In the genomic region with DNA sequence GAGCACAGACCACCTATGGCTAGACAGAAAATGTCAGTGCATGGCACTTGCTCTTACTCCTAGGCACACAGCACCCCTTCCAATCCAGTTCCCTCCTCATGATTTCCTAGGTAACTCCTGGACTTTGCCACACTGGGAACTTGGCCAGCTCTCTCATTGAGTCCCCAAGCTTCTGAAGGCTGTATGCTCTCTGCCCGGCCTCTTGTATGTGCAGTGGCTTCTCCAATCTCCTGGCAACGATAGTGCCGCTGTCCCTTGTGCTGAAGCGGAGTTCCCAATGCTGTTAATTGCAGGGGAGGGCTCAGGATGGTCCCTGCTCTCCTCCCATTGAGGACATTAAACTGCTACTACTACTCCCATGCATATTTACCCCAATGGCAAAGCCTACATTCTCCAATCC, we compare ENCODE assay signal across 8 mouse cellular contexts. TPM values are rescaled to one million over a fixed set of nuclear protein-coding genes. Genes with fewer than 3 reads are reported as not detected.
DNase-seq lines count a peak whose midpoint lies in the region; ATAC-seq and TF ChIP-seq lines count a peak whose summit lies in the region.

No protein-coding gene starts in this region.

- no peak overlapping the region for H3K4me2 ChIP-seq in hindbrain, embryonic 15.5 days

- no peaks in the 10 kb centered on the region for H3K27me3 ChIP-seq in hindbrain, embryonic 15.5 days

- peak; percentile 57 for DNase-seq in adrenal gland, adult 2 months
- DNase-seq in adrenal gland, adult 8-10 months, result no peak
- peak; percentile 33 to 54 for DNase-seq in lung, adult 18-20 months
- DNase-seq in lung, adult 2 months, result no peak
- DNase-seq in urinary bladder, adult 18-20 months (ENCODE audit: low spot score in 2 of 2), result no peak
- no peak for DNase-seq in layer of hippocampus, adult 11-12 months (ENCODE audit: low spot score)

- no peak for TF ChIP-seq POLR2A in lung, adult 2 months (IDR thresholded peaks at IDR 0.05; ENCODE audit: borderline replicate concordance, extremely low read depth, low read depth, low read length)

- 0 out of 2 replicates have a peak overlapping the region, but pooled peaks have one; percentile 46 for H3K27ac ChIP-seq in hindbrain, embryonic 15.5 days (replicated peaks)

- no peak overlapping the region for H3K9ac ChIP-seq in hindbrain, embryonic 15.5 days

- no peak overlapping the region for H3K4me3 ChIP-seq in lung, adult 2 months (replicated peaks; ENCODE audit: extremely low read depth, low read depth, low read length)
- H3K4me3 ChIP-seq in hindbrain, embryonic 15.5 days, result no peak overlapping the region

- no peaks in the 10 kb centered on the region for H3K4me1 ChIP-seq in lung, adult 2 months (ENCODE audit: control insufficient read depth, insufficient read depth, low read length)
- peaks cover 27% of the 10 kb centered on the region for H3K4me1 ChIP-seq in hindbrain, embryonic 15.5 days (replicated peaks)

- 5% methylated on average over 4 of the region's 4 CpGs for WGBS in lung, adult 2 months
- 13% methylated on average over 4 of the region's 4 CpGs for WGBS in hindbrain, embryonic 15.5 days

- H3K36me3 ChIP-seq in hindbrain, embryonic 15.5 days, result peaks cover 41% of the 10 kb centered on the region

- H3K9me3 ChIP-seq in hindbrain, embryonic 15.5 days, result no peaks in the 10 kb centered on the region

- no peak for TF ChIP-seq CTCF in lung, adult 2 months (IDR thresholded peaks at IDR 0.05; ENCODE audit: insufficient read depth, low read length)

- ATAC-seq in hindbrain, embryonic 15.5 days (ENCODE audit: low FRiP score, low read depth), result no peak
- ATAC-seq in megakaryocyte progenitor cell, adult 5-6 weeks (replicated peaks; ENCODE audit: poor library complexity), result peak; percentile 21; the same call in 1 of the 2 replicates

RNA-seq across cellular contexts. Expression of gene Qtrt1, which starts 3.7 kb away (rescaled TPM):
- total RNA-seq in adrenal gland, adult 2 months (2021), result 10 to 100 TPM; 13.1 to 15.9 TPM
- 23.4 and 28.6 TPM in 2 replicates for polyA plus RNA-seq in adrenal gland, adult 2 months (2012; rRNA removed)
- 10 to 100 TPM; 18.2 to 23.4 (median 19.0) TPM for total RNA-seq in adrenal gland, adult 8-10 months (2022)
- 27.7 and 29.5 TPM in 2 replicates for polyA plus RNA-seq in lung, adult 2 months (2012; rRNA removed)
- polyA plus RNA-seq in hindbrain, embryonic 15.5 days (2015; fragmentation: Nextera tagmentation; extraction: Ambion mirVana), result 53.2 and 55.8 TPM in 2 replicates
- 34.0 and 37.9 TPM in 2 replicates for total RNA-seq in megakaryocyte progenitor cell, adult 5-6 weeks (2015)
- 16.0 and 27.9 TPM in 2 replicates for total RNA-seq in megakaryocyte progenitor cell, adult 5-6 weeks (2017)

RNA-seq across cellular contexts. Expression of gene Dnm2, which starts 16.8 kb away (rescaled TPM):
- total RNA-seq in adrenal gland, adult 2 months (2021), result 100 to 1,000 TPM in 1 of 2 experiments, 10 to 100 TPM in 1; 99.0 to 134 TPM
- 328 and 381 TPM in 2 replicates for polyA plus RNA-seq in adrenal gland, adult 2 months (2012; rRNA removed)
- 100 to 1,000 TPM; 106 to 132 (median 114) TPM for total RNA-seq in adrenal gland, adult 8-10 months (2022)
- 174 and 207 TPM in 2 replicates for polyA plus RNA-seq in lung, adult 2 months (2012; rRNA removed)
- 65.0 and 73.1 TPM in 2 replicates for polyA plus RNA-seq in hindbrain, embryonic 15.5 days (2015; fragmentation: Nextera tagmentation; extraction: Ambion mirVana)
- total RNA-seq in megakaryocyte progenitor cell, adult 5-6 weeks (2015), result 63.4 and 64.5 TPM in 2 replicates
- 87.0 and 89.9 TPM in 2 replicates for total RNA-seq in megakaryocyte progenitor cell, adult 5-6 weeks (2017)

RNA-seq across cellular contexts. Expression of gene Ilf3, which starts 40.3 kb away (rescaled TPM):
- 10 to 100 TPM; 51.0 to 60.1 TPM for total RNA-seq in adrenal gland, adult 2 months (2021)
- polyA plus RNA-seq in adrenal gland, adult 2 months (2012; rRNA removed), result 38.9 and 39.1 TPM in 2 replicates
- total RNA-seq in adrenal gland, adult 8-10 months (2022), result 10 to 100 TPM; 47.3 to 86.4 (median 66.0) TPM
- polyA plus RNA-seq in lung, adult 2 months (2012; rRNA removed), result 31.8 and 35.2 TPM in 2 replicates
- 209 and 215 TPM in 2 replicates for polyA plus RNA-seq in hindbrain, embryonic 15.5 days (2015; fragmentation: Nextera tagmentation; extraction: Ambion mirVana)
- 55.7 and 56.9 TPM in 2 replicates for total RNA-seq in megakaryocyte progenitor cell, adult 5-6 weeks (2015)
- total RNA-seq in megakaryocyte progenitor cell, adult 5-6 weeks (2017), result 97.5 and 100 TPM in 2 replicates

Comparison
In these comparisons a context has a peak if more than half of its experiments do, and no peak if none do; other contexts are left out.
1. DNase-seq: peak in adrenal gland, adult 2 months (single experiment) and lung, adult 18-20 months (2 of 2); none in adrenal gland, adult 8-10 months (single experiment), lung, adult 2 months (single experiment), urinary bladder, adult 18-20 months (0 of 2) and layer of hippocampus, adult 11-12 months (single experiment).